Mouse (Mus musculus) intestine, embryonic 15.5 days (tissue): ENCODE measurements around the gene Alg11. TPM values are rescaled to one million over a fixed set of nuclear protein-coding genes. Genes with fewer than 3 reads are reported as not detected.

Experiments
- ATAC-seq: fragments of 200-750 bp; cut with Nextera tagmentation; 2 replicates; pipeline ENCODE4 v1.8.0; 2017; ENCODE audit warnings: moderate TSS enrichment, moderate library complexity
- H3K27ac ChIP-seq: fragments of 300-500 bp; sonication (generic); 2 replicates; pipeline ENCODE4 v1.5.1; 2015; ENCODE audit warnings: mild to moderate bottlenecking, inconsistent platforms
- H3K27me3 ChIP-seq: fragments of 300-500 bp; sonication (generic); replicated peaks from 2 replicates; pipeline ENCODE4 v1.6.1; 2015; ENCODE audit warnings: inconsistent platforms
- H3K36me3 ChIP-seq: fragments of 300-500 bp; sonication (generic); 2 replicates; pipeline ENCODE4 v1.6.1; 2015; ENCODE audit warnings: inconsistent platforms
- H3K4me1 ChIP-seq: fragments of 300-500 bp; sonication (generic); replicated peaks from 2 replicates; pipeline ENCODE4 v1.6.1; 2015; ENCODE audit warnings: inconsistent platforms
- H3K4me2 ChIP-seq: fragments of 300-500 bp; sonication (generic); replicated peaks from 2 replicates; pipeline ENCODE4 v1.6.1; 2015; ENCODE audit warnings: mild to moderate bottlenecking, inconsistent platforms
- H3K4me3 ChIP-seq: fragments of 300-500 bp; sonication (generic); replicated peaks from 2 replicates; pipeline ENCODE4 v1.5.1; 2015; ENCODE audit warnings: inconsistent platforms
- H3K9ac ChIP-seq: fragments of 300-500 bp; sonication (generic); 2 replicates; pipeline ENCODE4 v1.6.1; 2015; ENCODE audit warnings: inconsistent platforms
- H3K9me3 ChIP-seq: fragments of 300-500 bp; sonication (generic); 2 replicates; pipeline ENCODE4 v1.6.1; 2016; ENCODE audit warnings: inconsistent platforms
- WGBS: fragments of 180-500 bp; shearing (Covaris S2); methylation state at CpG from one replicate; pipeline ENCODE4 v1.1.7; 2015; 5-methylcytosine and 5-hydroxymethylcytosine counted together
- polyA plus RNA-seq: library from polyadenylated mRNA; unstranded; fragments of >200 nt; fragmentation: Nextera tagmentation; extraction: Ambion mirVana; gene quantifications from 2 replicates; pipeline ENCODE4 v1.2.1, GENCODE M21; 2015

Gene Alg11
- polyA plus RNA-seq, 1 experiment from 2014 or later: 30.6 TPM

- ATAC-seq: no peak
- Histone ChIP-seq H3K4me1 (peaks cover 12% of the 10 kb centered on the region; the same call in 1 of the 2 replicates), H3K4me2 (no peak overlapping the region), H3K27me3 (no peaks in the 10 kb centered on the region), H3K9ac (no peak overlapping the region), H3K36me3 (no peaks in the 10 kb centered on the region), H3K9me3 (no peaks in the 10 kb centered on the region), H3K27ac (no peak overlapping the region), H3K4me3 (no peak overlapping the region)
- 66% methylated on average over 3 of the region's 3 CpGs for WGBS
These were observed 18.0 kb upstream of the Alg11 start for GRCm38 (mm10) chr8:22042515-22042914.

GRCm38 (mm10) chr8:22043706-22044105 lies 16.8 kb upstream of the Alg11 start:
- no peak overlapping the region for H3K4me3 ChIP-seq
- H3K9ac ChIP-seq: no peak overlapping the region
- no peaks in the 10 kb centered on the region for H3K36me3 ChIP-seq
- no peak for ATAC-seq
- no peak overlapping the region for H3K4me2 ChIP-seq
- no peak overlapping the region for H3K27ac ChIP-seq
- 14% methylated on average over 12 of the region's 12 CpGs for WGBS
- H3K27me3 ChIP-seq: no peaks in the 10 kb centered on the region
- peaks cover 12% of the 10 kb centered on the region; the same call in 1 of the 2 replicates for H3K4me1 ChIP-seq
- H3K9me3 ChIP-seq: no peaks in the 10 kb centered on the region

- Histone ChIP-seq H3K4me1 (0 out of 2 replicates have a peak, but pooled peaks cover 6% of the 10 kb centered on the region), H3K27ac (no peak overlapping the region), H3K4me2 (no peak overlapping the region), H3K27me3 (no peaks in the 10 kb centered on the region), H3K9ac (no peak overlapping the region), H3K9me3 (no peaks in the 10 kb centered on the region), H3K4me3 (no peak overlapping the region), H3K36me3 (no peaks in the 10 kb centered on the region)
- 50% methylated on average over 2 of the region's 2 CpGs for WGBS
- peak; percentile 89 for ATAC-seq
These were observed 12.6 kb upstream of the Alg11 start for GRCm38 (mm10) chr8:22047699-22048464.

GRCm38 (mm10) chr8:22054674-22055491 lies 5.6 kb upstream of the Alg11 start:
- H3K9me3 ChIP-seq: no peaks in the 10 kb centered on the region
- H3K27ac ChIP-seq: no peak overlapping the region
- peaks cover 8% of the 10 kb centered on the region; the same call in 1 of the 2 replicates for H3K27me3 ChIP-seq
- no peak overlapping the region for H3K9ac ChIP-seq
- no peak overlapping the region for H3K4me3 ChIP-seq
- H3K4me1 ChIP-seq: no peaks in the 10 kb centered on the region
- H3K36me3 ChIP-seq: no peaks in the 10 kb centered on the region
- peak; percentile 70 for ATAC-seq
- WGBS: 70% methylated on average over 12 of the region's 12 CpGs
- H3K4me2 ChIP-seq: no peak overlapping the region

GRCm38 (mm10) chr8:22055492-22055877 lies 5.0 kb upstream of the Alg11 start:
- Histone ChIP-seq H3K4me2 (no peak overlapping the region), H3K27ac (no peak overlapping the region), H3K4me3 (no peak overlapping the region), H3K4me1 (no peaks in the 10 kb centered on the region), H3K9me3 (no peaks in the 10 kb centered on the region), H3K27me3 (peaks cover 8% of the 10 kb centered on the region; the same call in 1 of the 2 replicates), H3K36me3 (no peaks in the 10 kb centered on the region), H3K9ac (no peak overlapping the region)
- no peak for ATAC-seq
- 95% methylated on average over 2 of the region's 2 CpGs for WGBS

GRCm38 (mm10) chr8:22056850-22057249 lies 3.7 kb upstream of the Alg11 start:
- Histone ChIP-seq H3K4me1 (peaks cover 4% of the 10 kb centered on the region; the same call in 1 of the 2 replicates), H3K9me3 (no peaks in the 10 kb centered on the region), H3K27me3 (peaks cover 8% of the 10 kb centered on the region; the same call in 1 of the 2 replicates), H3K36me3 (no peaks in the 10 kb centered on the region), H3K4me3 (no peak overlapping the region), H3K27ac (no peak overlapping the region), H3K9ac (no peak overlapping the region), H3K4me2 (no peak overlapping the region)
- no peak for ATAC-seq
- WGBS: 56% methylated on average over 3 of the region's 3 CpGs

GRCm38 (mm10) chr8:22058368-22058767 lies 2.2 kb upstream of the Alg11 start:
- no peak for ATAC-seq
- Histone ChIP-seq H3K4me2 (0 out of 2 replicates have a peak overlapping the region, but pooled peaks have one; percentile 11), H3K4me3 (no peak overlapping the region), H3K9ac (no peak overlapping the region), H3K27ac (no peak overlapping the region), H3K36me3 (no peaks in the 10 kb centered on the region), H3K4me1 (peaks cover 4% of the 10 kb centered on the region; the same call in 1 of the 2 replicates), H3K27me3 (peaks cover 8% of the 10 kb centered on the region; the same call in 1 of the 2 replicates), H3K9me3 (no peaks in the 10 kb centered on the region)
- WGBS: 67% methylated on average over 9 of the region's 9 CpGs

- Histone ChIP-seq H3K27me3 (peaks cover 8% of the 10 kb centered on the region; the same call in 1 of the 2 replicates), H3K36me3 (no peaks in the 10 kb centered on the region), H3K9ac (peak overlapping the region; percentile 49; the same call in 1 of the 2 replicates), H3K4me3 (peak overlapping the region; percentile 54), H3K9me3 (no peaks in the 10 kb centered on the region), H3K27ac (no peak overlapping the region), H3K4me2 (peak overlapping the region; percentile 85), H3K4me1 (peaks cover 4% of the 10 kb centered on the region; the same call in 1 of the 2 replicates)
- no peak for ATAC-seq
- 50% methylated on average over 11 of the region's 11 CpGs for WGBS
These were observed 1.3 kb upstream of the Alg11 start for GRCm38 (mm10) chr8:22059153-22059738.

- peak within 1 kb of the TSS; percentile 49 for H3K9ac ChIP-seq
- peak within 1 kb of the TSS; percentile 85 for H3K4me2 ChIP-seq
- ATAC-seq: peak; percentile 88
- WGBS: 2% methylated on average over 46 of the region's 46 CpGs
- H3K27ac ChIP-seq: no peak within 1 kb of the TSS; the same call in 1 of the 2 replicates
- H3K9me3 ChIP-seq: no peaks in the 10 kb centered on the region
- peaks cover 4% of the 10 kb centered on the region for H3K36me3 ChIP-seq
- H3K27me3 ChIP-seq: peaks cover 8% of the 10 kb centered on the region; the same call in 1 of the 2 replicates
- H3K4me3 ChIP-seq: peak within 1 kb of the TSS; percentile 54
- H3K4me1 ChIP-seq: peaks cover 4% of the 10 kb centered on the region; the same call in 1 of the 2 replicates
These were observed 588 bp upstream of the Alg11 start, which contains the start of gene Atp7b for GRCm38 (mm10) chr8:22059821-22060445. Gene Atp7b (minus strand): TSS chr8:22060305.

- no peak for ATAC-seq
- Histone ChIP-seq H3K4me1 (peaks cover 4% of the 10 kb centered on the region; the same call in 1 of the 2 replicates), H3K27ac (no peak overlapping the region), H3K36me3 (peaks cover 13% of the 10 kb centered on the region), H3K27me3 (peaks cover 8% of the 10 kb centered on the region; the same call in 1 of the 2 replicates), H3K9me3 (no peaks in the 10 kb centered on the region), H3K9ac (peak overlapping the region; percentile 30; the same call in 1 of the 2 replicates), H3K4me2 (peak overlapping the region; percentile 68), H3K4me3 (peak overlapping the region; percentile 54)
- WGBS: 3% methylated on average over 3 of the region's 3 CpGs
These were observed 605 bp downstream of the Alg11 start for GRCm38 (mm10) chr8:22061126-22061525.

- Histone ChIP-seq H3K4me1 (no peaks in the 10 kb centered on the region), H3K9me3 (no peaks in the 10 kb centered on the region), H3K9ac (no peak overlapping the region), H3K4me3 (no peak overlapping the region), H3K27me3 (no peaks in the 10 kb centered on the region), H3K4me2 (no peak overlapping the region), H3K36me3 (no peaks in the 10 kb centered on the region), H3K27ac (no peak overlapping the region)
- 78% methylated on average over 9 of the region's 9 CpGs for WGBS
- ATAC-seq: no peak
These were observed 18.9 kb downstream of the Alg11 start for GRCm38 (mm10) chr8:22079313-22080007.
